Mouse (Mus musculus): ENCODE measurements around the gene Ntpcr. TPM values are rescaled to one million over a fixed set of nuclear protein-coding genes. Genes with fewer than 3 reads are reported as not detected.

Gene Ntpcr
- 19.8 and 24.1 TPM in 2 replicates for polyA plus RNA-seq (2016; fragmentation: Nextera tagmentation; extraction: Ambion mirVana)

- ATAC-seq (ENCODE audit: low FRiP score): no peak
- no peak within 1 kb of the TSS for H3K4me3 ChIP-seq
- H3K27me3 ChIP-seq: no peaks in the 10 kb centered on the region
- no peaks in the 10 kb centered on the region for H3K36me3 ChIP-seq
- no peak within 1 kb of the TSS for H3K9ac ChIP-seq
- H3K9me3 ChIP-seq (replicated peaks): no peaks in the 10 kb centered on the region
- no peak within 1 kb of the TSS for H3K27ac ChIP-seq
- WGBS: 81% methylated on average over 7 of the region's 7 CpGs
- peaks cover 7% of the 10 kb centered on the region; the same call in 1 of the 2 replicates for H3K4me1 ChIP-seq
- no peak within 1 kb of the TSS for H3K4me2 ChIP-seq (replicated peaks)
These were observed at the start of gene Ntpcr for GRCm38 (mm10) chr8:125729746-125730145. TSS of gene Ntpcr (plus strand) at chr8:125729963.

- H3K9ac ChIP-seq: no peak overlapping the region
- no peaks in the 10 kb centered on the region for H3K9me3 ChIP-seq (replicated peaks)
- no peaks in the 10 kb centered on the region for H3K27me3 ChIP-seq
- H3K4me2 ChIP-seq (replicated peaks): no peak overlapping the region
- H3K27ac ChIP-seq: no peak overlapping the region
- no peaks in the 10 kb centered on the region for H3K36me3 ChIP-seq
- 36% methylated on average over 8 of the region's 8 CpGs for WGBS
- H3K4me3 ChIP-seq: no peak overlapping the region
- ATAC-seq (ENCODE audit: low FRiP score): no peak
- peaks cover 5% of the 10 kb centered on the region for H3K4me1 ChIP-seq
These were observed 48.8 kb upstream of the Ntpcr start for GRCm38 (mm10) chr8:125680851-125681408.

GRCm38 (mm10) chr8:125685216-125685760 is 44.5 kb upstream of the Ntpcr start:
- Histone ChIP-seq H3K36me3 (no peaks in the 10 kb centered on the region), H3K27ac (no peak overlapping the region), H3K9ac (no peak overlapping the region), H3K4me3 (no peak overlapping the region), H3K4me2 (replicated peaks) (no peak overlapping the region), H3K27me3 (no peaks in the 10 kb centered on the region), H3K9me3 (replicated peaks) (no peaks in the 10 kb centered on the region), H3K4me1 (peaks cover 7% of the 10 kb centered on the region; the same call in 1 of the 2 replicates)
- ATAC-seq (ENCODE audit: low FRiP score): no peak
- WGBS: 67% methylated on average over 6 of the region's 6 CpGs

GRCm38 (mm10) chr8:125686221-125686865 is 43.4 kb upstream of the Ntpcr start:
- no peak overlapping the region for H3K4me3 ChIP-seq
- no peak overlapping the region for H3K9ac ChIP-seq
- no peaks in the 10 kb centered on the region for H3K27me3 ChIP-seq
- no peaks in the 10 kb centered on the region for H3K36me3 ChIP-seq
- H3K27ac ChIP-seq: no peak overlapping the region
- H3K4me1 ChIP-seq: 0 out of 2 replicates have a peak, but pooled peaks cover 7% of the 10 kb centered on the region
- no peak overlapping the region for H3K4me2 ChIP-seq (replicated peaks)
- no peaks in the 10 kb centered on the region for H3K9me3 ChIP-seq (replicated peaks)
- whole genome bisulfite sequencing: 80% methylated on average over 9 of the region's 9 CpGs
- no peak for ATAC-seq (ENCODE audit: low FRiP score)

- H3K4me3 ChIP-seq: no peak overlapping the region
- no peak overlapping the region for H3K4me2 ChIP-seq (replicated peaks)
- H3K9ac ChIP-seq: no peak overlapping the region
- no peaks in the 10 kb centered on the region for H3K36me3 ChIP-seq
- 0 out of 2 replicates have a peak, but pooled peaks cover 3% of the 10 kb centered on the region for H3K27me3 ChIP-seq
- no peaks in the 10 kb centered on the region for H3K9me3 ChIP-seq (replicated peaks)
- 57% methylated on average over 15 of the region's 15 CpGs for WGBS
- ATAC-seq (ENCODE audit: low FRiP score): no peak
- 0 out of 2 replicates have a peak, but pooled peaks cover 7% of the 10 kb centered on the region for H3K4me1 ChIP-seq
- no peak overlapping the region for H3K27ac ChIP-seq
These were observed 39.4 kb upstream of the Ntpcr start for GRCm38 (mm10) chr8:125690166-125690915.

GRCm38 (mm10) chr8:125690961-125691360 is 38.8 kb upstream of the Ntpcr start:
- Histone ChIP-seq H3K9ac (no peak overlapping the region), H3K27ac (no peak overlapping the region), H3K36me3 (no peaks in the 10 kb centered on the region), H3K4me3 (no peak overlapping the region), H3K4me2 (replicated peaks) (no peak overlapping the region), H3K27me3 (0 out of 2 replicates have a peak, but pooled peaks cover 3% of the 10 kb centered on the region), H3K4me1 (0 out of 2 replicates have a peak, but pooled peaks cover 7% of the 10 kb centered on the region), H3K9me3 (replicated peaks) (no peaks in the 10 kb centered on the region)
- WGBS: 91% methylated on average over 3 of the region's 3 CpGs
- ATAC-seq (ENCODE audit: low FRiP score): no peak

GRCm38 (mm10) chr8:125692447-125692846 is 37.3 kb upstream of the Ntpcr start:
- Histone ChIP-seq H3K4me1 (0 out of 2 replicates have a peak, but pooled peaks cover 5% of the 10 kb centered on the region), H3K27ac (no peak overlapping the region), H3K4me3 (no peak overlapping the region), H3K27me3 (0 out of 2 replicates have a peak, but pooled peaks cover 3% of the 10 kb centered on the region), H3K4me2 (replicated peaks) (no peak overlapping the region), H3K9ac (no peak overlapping the region), H3K9me3 (replicated peaks) (no peaks in the 10 kb centered on the region), H3K36me3 (no peaks in the 10 kb centered on the region)
- no peak for ATAC-seq (ENCODE audit: low FRiP score)
- WGBS: 80% methylated on average over 5 of the region's 5 CpGs

GRCm38 (mm10) chr8:125693197-125693596 is 36.6 kb upstream of the Ntpcr start:
- no peak overlapping the region for H3K4me3 ChIP-seq
- H3K9ac ChIP-seq: no peak overlapping the region
- no peaks in the 10 kb centered on the region for H3K36me3 ChIP-seq
- 84% methylated on average over 3 of the region's 3 CpGs for WGBS
- no peak for ATAC-seq (ENCODE audit: low FRiP score)
- H3K9me3 ChIP-seq (replicated peaks): 0 out of 2 replicates have a peak, but pooled peaks cover under 1% of the 10 kb centered on the region
- H3K4me2 ChIP-seq (replicated peaks): no peak overlapping the region
- 0 out of 2 replicates have a peak, but pooled peaks cover 3% of the 10 kb centered on the region for H3K27me3 ChIP-seq
- H3K4me1 ChIP-seq: 0 out of 2 replicates have a peak, but pooled peaks cover 5% of the 10 kb centered on the region
- H3K27ac ChIP-seq: no peak overlapping the region

GRCm38 (mm10) chr8:125695951-125696350 is 33.8 kb upstream of the Ntpcr start:
- 0 out of 2 replicates have a peak, but pooled peaks cover 3% of the 10 kb centered on the region for H3K27me3 ChIP-seq
- no peak overlapping the region for H3K9ac ChIP-seq
- no peak for ATAC-seq (ENCODE audit: low FRiP score)
- H3K4me1 ChIP-seq: 0 out of 2 replicates have a peak, but pooled peaks cover 3% of the 10 kb centered on the region
- no peak overlapping the region for H3K4me3 ChIP-seq
- no peaks in the 10 kb centered on the region for H3K36me3 ChIP-seq
- H3K27ac ChIP-seq: no peak overlapping the region
- no peak overlapping the region for H3K4me2 ChIP-seq (replicated peaks)
- 89% methylated on average over 6 of the region's 6 CpGs for WGBS
- H3K9me3 ChIP-seq (replicated peaks): peaks cover 7% of the 10 kb centered on the region

- H3K27ac ChIP-seq: no peak overlapping the region
- H3K4me3 ChIP-seq: no peak overlapping the region
- no peak overlapping the region for H3K9ac ChIP-seq
- no peaks in the 10 kb centered on the region for H3K27me3 ChIP-seq
- H3K9me3 ChIP-seq (replicated peaks): peaks cover 7% of the 10 kb centered on the region
- ATAC-seq (ENCODE audit: low FRiP score): no peak
- H3K4me1 ChIP-seq: peaks cover 10% of the 10 kb centered on the region; the same call in 1 of the 2 replicates
- 66% methylated on average over 6 of the region's 6 CpGs for WGBS
- no peak overlapping the region for H3K4me2 ChIP-seq (replicated peaks)
- H3K36me3 ChIP-seq: no peaks in the 10 kb centered on the region
These were observed 30.3 kb upstream of the Ntpcr start for GRCm38 (mm10) chr8:125699391-125700025.

GRCm38 (mm10) chr8:125700407-125700806 is 29.4 kb upstream of the Ntpcr start:
- Histone ChIP-seq H3K27ac (no peak overlapping the region), H3K27me3 (no peaks in the 10 kb centered on the region)
- ATAC-seq (ENCODE audit: low FRiP score): no peak

More at GRCm38 (mm10) chr8:125700407-125700806, 29.4 kb upstream of the Ntpcr start:
- Histone ChIP-seq H3K36me3 (no peaks in the 10 kb centered on the region), H3K9ac (no peak overlapping the region), H3K4me2 (replicated peaks) (no peak overlapping the region), H3K9me3 (replicated peaks) (peaks cover 7% of the 10 kb centered on the region), H3K4me1 (peaks cover 10% of the 10 kb centered on the region; the same call in 1 of the 2 replicates), H3K4me3 (no peak overlapping the region)
- 69% methylated on average over 7 of the region's 7 CpGs for WGBS

Data from hindbrain, embryonic 12.5 days (tissue).